Mouse (Mus musculus) urinary bladder, adult 2 months (tissue): ENCODE results near the gene Cyp2b10. TPM values are rescaled to one million over a fixed set of nuclear protein-coding genes. Genes with fewer than 3 reads are reported as not detected.
"Not testable (repeated sequence)": the region's sequence is repeated elsewhere in the genome, so short reads cannot be mapped to it uniquely, and the experiment has no call there.

Experiments
- DNase-seq: peaks from one replicate; pipeline ENCODE4 v3.0.0; 2022; ENCODE audit warnings: low spot score
- polyA plus RNA-seq: library from polyadenylated mRNA; depleted of rRNA; stranded (reverse); fragments of >200 nt; gene quantifications from 2 replicates; pipeline ENCODE4 v1.2.3, GENCODE M21; 2012; rRNA removed

Gene Cyp2b10
- 0.04 TPM in 1 of 2 replicates, not detected in the other for polyA plus RNA-seq

DNA sequence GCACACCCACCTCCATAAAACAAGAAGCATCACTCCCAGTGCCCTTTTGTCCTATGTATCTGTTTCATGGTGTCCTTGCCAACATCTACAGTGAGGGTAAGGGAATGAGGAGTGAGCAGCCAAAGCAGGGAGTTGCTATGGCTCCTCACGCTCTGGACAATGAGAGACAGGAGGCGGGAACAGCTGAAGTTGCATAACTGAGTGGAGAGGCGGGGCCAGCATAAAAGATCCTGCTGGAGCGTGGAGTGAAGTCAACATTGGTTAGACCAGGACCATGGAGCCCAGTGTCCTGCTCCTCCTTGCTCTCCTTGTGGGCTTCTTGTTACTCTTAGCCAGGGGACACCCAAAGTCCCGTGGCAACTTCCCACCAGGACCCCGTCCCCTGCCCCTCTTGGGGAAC, at the start of gene Cyp2b10:
Cyp2b10 (plus strand) TSS at position 210 of the 400 bp plus-strand sequence.
- DNase-seq = no peak

- peak; percentile 76 for DNase-seq
Measured at GRCm38 (mm10) chr7:25847722-25848443, 49.5 kb upstream of the Cyp2b10 start.

- DNase-seq = no peak
Measured at GRCm38 (mm10) chr7:25848444-25848812, 49.0 kb upstream of the Cyp2b10 start.

- peak; percentile 51 for DNase-seq
Measured at GRCm38 (mm10) chr7:25855082-25855481, 42.3 kb upstream of the Cyp2b10 start.

GRCm38 (mm10) chr7:25859962-25860870, 37.2 kb upstream of the Cyp2b10 start:
- no peak for DNase-seq

DNA sequence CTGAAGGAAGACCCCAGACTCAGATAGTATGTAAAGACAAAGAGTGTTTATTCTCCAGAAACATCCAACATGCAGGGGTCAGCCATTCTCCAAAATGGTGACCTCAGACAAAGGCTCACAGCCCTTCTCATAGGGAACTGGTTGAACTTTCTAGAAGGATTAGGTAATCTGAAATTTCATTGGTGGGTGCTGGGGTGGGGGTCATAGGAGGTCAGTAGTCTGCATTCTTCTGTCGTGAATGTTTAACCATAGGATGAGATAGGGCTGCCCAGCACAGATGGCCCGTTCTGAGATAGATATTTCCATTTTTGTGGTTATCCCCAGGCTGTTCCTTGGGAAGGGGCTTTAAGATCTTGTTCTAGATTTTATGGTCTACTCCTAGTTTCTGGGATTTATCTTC, 35.1 kb upstream of the Cyp2b10 start:
- no peak for DNase-seq

- DNase-seq = no peak
Measured at GRCm38 (mm10) chr7:25863756-25864155, 33.7 kb upstream of the Cyp2b10 start.

- no peak for DNase-seq
Measured at GRCm38 (mm10) chr7:25864861-25865260, 32.6 kb upstream of the Cyp2b10 start.

- no peak for DNase-seq
Measured at GRCm38 (mm10) chr7:25869789-25870188, 27.6 kb upstream of the Cyp2b10 start.

DNA sequence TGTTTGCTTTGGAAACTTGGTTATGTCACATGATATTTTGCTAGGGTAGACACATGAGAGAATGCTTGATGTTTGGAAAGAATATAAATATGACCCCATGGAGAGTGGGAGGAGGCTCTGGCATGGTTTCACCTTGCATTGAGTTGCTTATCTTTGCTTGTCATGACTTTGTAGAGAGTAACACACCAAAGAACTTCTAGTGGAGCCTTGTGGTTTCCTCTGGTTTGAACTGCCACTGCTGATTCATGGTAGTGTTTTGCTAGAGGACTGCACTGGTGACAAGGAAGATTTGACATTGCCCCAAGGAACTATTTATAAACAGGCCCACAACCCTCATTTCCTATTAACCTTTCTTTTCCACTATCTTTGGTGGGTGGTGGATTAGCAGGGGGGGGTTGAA, 24.8 kb upstream of the Cyp2b10 start:
- DNase-seq = no peak

DNA sequence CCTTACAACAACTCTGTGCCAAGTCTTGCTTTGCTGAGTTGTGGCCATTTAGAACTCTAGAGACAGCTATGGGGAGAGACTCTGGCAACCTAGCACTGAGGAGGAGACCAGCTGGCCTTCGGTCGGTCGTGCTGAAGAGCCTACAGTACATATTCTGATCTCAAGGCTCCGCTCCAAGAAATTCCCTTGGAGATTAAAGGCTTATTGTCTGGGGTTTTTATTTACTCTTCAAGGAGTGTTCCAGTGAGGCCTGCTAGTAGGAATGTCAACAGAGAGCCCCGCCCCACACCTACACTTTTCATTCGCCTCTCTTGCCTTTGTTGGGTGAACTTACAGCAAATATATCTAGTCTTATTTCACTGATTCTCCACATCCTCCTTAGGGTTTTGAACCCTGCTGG, 18.7 kb upstream of the Cyp2b10 start:
- DNase-seq = no peak

DNA sequence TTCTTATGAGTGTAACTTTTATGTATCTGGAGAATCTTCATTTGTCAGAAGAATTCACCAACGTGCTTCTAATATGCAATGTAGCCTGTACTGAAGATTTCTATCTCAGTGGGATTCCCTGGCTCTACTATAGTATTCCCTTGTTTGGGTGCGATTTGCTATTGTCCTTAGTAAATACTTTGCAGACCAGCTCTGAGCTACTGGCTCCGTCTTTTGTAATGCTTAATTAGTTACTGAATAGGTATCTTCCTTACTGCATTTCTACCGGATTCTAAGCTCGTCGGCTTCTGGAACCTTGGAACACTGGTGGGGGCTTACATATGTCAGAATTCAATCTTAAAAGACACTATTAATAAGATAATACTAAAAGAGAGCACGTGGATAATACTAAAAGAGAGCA, 16.7 kb upstream of the Cyp2b10 start:
- DNase-seq = not testable (repeated sequence)

DNA sequence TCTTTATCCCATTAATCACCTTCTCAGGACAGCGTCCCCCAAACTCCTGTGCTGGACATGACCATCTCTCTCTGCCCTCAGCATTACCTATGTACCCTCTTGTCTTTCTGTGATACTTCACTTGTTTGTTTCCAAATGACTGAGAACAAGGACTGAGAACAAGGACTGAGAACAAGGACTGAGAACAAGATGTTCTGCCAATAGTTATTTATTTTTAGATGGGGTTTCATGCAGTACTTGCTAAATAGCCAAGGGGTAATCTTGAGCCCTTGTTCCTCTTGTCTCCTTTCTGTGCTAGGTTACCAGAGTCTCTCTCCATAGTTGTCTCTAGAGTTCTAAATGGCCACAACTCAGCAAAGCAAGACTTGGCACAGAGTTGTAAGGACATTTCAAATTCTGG, 13.1 kb upstream of the Cyp2b10 start:
- no peak for DNase-seq

GRCm38 (mm10) chr7:25887758-25888157, 9.7 kb upstream of the Cyp2b10 start:
- DNase-seq = no peak

- no peak for DNase-seq
Measured at GRCm38 (mm10) chr7:25893159-25893558, 4.3 kb upstream of the Cyp2b10 start.

DNA sequence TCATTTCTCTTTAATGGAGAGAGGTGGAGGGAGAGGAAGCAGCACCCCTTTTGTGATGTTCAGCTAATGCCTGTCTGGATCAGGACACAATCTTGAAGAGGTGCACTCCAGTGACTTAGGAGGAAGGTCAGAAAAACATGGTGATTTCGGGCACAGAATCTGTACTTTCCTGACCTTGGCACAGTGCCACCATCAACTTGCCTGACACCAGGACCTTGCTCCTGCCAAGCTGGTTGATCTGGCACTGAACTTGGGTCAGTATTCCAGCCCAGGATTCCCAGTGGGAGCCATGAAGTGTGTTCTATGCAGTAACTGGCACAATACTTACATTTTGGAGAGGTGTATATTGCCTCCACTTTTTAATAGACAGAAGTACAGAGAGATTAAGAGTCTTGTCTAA, 2.3 kb upstream of the Cyp2b10 start:
- no peak for DNase-seq

DNA sequence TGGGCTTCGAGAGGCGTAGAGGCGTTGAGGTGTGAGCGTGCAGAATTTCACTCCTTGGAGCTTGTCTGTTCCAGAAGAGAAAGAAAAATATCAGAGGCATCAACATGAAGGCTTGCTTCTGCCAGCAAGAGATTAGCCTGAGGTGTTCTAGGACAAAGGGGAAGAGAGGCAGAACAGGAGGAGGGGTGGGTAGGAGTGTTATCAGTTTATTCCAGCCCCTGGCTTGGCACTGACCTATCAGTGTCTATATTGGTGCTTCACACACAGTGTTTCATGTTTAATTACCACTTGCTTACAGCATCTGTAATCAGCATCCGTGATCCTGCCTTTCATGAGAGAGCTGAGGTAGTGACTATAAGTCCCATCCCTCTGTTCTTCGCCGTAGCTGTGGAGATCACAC, 644 bp downstream of the Cyp2b10 start:
- no peak for DNase-seq

DNA sequence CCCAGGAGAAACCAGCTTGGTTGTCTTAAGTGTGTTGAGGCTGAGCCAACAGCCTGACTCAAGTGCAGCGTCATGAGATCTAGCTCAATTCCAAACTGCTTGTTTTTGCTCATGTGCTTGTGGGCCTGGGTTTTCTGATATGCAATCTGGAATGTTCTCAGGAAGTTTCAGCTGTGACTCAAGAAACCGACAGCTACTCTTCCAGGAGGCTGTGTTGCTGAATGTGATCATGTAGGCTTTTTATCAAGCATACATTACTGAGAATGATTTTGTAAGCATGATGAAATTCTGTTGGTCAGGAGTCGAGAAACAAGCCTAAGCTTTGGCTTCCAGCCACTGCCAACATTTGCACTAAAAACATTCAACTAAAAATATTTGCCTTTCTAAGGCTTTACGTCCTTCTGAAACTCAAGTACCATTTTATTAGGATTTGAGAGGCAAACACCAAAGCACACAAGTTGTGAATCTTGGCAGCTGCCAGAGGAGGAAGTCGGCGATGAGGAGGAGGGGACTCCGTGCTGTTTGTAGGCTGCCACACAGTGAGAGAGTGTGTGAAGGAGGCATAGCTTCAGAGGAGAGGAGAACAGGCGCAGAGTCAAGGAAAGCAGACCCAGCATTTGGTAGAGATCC, 4.8 kb downstream of the Cyp2b10 start:
- DNase-seq = no peak

DNA sequence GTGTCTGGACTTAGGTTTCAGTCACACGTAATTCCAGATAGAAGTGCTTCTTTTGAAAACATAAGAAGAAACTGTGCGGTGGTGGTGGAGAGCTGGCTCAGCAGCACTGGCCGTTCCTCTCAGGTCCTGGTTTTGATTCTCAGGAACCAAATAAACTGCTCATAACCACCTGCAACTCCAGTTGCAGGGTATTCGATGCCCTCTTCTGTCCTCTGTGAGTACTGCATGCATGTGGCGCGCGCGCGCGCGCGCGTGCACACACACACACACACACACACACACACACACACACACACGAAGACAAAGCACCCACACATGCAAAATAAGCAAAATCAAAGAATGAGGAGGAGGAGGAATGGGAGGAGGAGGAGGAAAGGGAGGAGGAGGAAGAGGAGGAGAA, 5.7 kb downstream of the Cyp2b10 start:
- no peak for DNase-seq

DNA sequence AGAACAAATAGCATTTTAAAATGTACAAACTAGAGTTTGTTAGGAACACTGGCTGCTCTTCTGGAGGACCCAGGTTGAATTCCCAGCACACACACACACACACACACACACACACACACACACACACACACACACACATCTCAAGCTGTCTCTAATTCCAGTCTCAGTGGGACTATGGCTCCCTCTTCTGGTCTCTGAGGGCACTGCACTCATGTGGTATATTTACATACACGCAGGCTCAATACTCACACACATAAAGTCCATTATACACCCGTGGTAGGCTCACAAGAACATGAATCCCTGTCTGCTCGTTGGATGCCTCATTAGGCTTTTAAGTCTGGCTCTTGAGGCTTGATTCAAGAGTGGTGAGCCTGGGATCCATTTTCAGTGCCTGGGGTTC, 6.6 kb downstream of the Cyp2b10 start:
- no peak for DNase-seq

DNA sequence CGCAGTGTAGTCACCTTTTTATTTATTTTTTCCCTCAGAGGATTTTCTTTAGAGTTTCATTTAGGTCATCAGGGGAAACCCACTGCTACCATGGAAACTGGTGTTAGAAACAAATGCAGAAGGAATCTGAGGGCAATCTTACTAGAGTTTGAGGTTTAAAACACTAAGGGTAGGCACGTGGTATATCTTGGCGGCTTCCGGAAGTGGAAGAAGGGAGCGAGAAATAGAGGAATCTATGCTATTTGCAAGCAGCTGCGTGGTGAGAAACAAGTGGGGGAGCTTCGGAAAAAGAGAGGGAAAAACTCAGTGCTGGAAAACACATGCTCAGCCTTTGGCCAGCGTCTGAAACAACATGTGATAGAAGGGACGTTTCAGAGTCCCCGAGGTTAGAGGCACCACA, 7.1 kb downstream of the Cyp2b10 start:
- DNase-seq = no peak

DNA sequence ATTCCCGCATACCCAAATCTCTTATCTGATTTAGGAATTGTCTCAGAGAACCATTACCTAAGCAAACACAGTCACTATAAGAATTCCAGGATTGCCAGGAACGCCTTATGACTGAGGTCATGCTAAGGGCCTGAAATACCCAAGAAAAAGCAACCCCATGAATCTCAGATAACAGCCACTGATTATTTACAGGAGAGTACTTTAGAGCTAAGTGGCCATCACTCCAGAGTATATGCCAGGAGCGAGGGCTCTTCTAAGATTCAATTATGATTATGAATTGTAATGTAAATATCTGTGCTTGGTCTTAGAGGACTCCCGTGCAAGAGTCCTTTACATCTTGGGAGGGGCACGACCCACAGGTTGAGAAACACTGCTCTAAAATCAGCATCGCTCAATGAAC, 10.0 kb downstream of the Cyp2b10 start:
- no peak for DNase-seq

- DNase-seq = no peak
Measured at GRCm38 (mm10) chr7:25910046-25910445, 12.6 kb downstream of the Cyp2b10 start.
